Mouse (Mus musculus) v-Abl transformed pro-B cells (cell line): ENCODE data around the gene Olfr287.

Experiments used
- in situ Hi-C, 2 experiments: fragments of 400-800 bp; cut with MboI; formaldehyde crosslinking; loops; one replicate each; pipeline ENCODE4 v1.15.1; 2025; ENCODE audit not compliant: unreplicated experiment in 2 of 2

Olfr287 gene

DNA sequence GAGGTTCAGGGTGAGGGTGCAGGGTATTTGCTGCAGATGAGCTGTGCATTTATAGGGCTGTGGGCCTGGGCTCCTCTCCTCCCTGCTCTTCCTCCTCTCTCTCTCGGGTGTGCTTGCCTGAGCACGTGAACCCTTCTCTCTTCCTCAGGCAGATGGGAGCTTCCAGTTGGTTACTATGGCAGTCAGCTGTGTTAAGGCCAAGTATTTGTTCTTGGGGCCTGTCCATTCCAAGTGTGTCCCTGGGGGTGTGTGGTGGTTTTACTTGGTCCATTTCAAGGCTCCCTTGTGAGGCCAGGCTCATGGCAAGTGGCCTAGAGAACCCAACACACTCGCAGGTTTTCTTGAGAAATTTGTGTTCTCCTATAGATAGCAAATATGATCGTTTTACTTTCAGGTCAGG, at the start of gene Olfr287, which contains the start of gene Gm44579:
Gene Olfr287, minus strand, starts transcription at position 180 of the 400 bp plus-strand sequence.
Gene Gm44579, minus strand, starts transcription at position 101 of the 400 bp plus-strand sequence.
- in situ Hi-C loops: no loop called here

DNA sequence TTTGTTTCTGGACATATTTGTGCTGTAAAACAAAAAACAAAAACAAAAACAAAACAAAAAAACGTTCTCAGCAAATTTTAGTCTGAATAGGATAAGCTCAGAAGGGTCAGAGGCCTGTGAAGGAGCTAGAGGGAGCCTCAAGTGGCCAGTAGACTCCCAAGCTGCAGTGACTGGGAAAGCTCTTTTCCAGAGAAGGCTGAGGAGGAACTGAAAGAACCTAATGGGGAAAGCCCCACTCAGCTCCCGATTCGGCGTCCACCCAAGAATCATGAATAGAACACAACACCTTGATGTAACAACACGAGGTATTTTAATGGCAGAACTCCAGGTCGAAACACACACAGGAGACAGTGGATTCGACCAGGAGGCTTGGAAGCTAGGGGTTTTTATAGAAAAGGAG, 36.9 kb upstream of the Olfr287 start:
- in situ Hi-C loops: no loop called here

DNA sequence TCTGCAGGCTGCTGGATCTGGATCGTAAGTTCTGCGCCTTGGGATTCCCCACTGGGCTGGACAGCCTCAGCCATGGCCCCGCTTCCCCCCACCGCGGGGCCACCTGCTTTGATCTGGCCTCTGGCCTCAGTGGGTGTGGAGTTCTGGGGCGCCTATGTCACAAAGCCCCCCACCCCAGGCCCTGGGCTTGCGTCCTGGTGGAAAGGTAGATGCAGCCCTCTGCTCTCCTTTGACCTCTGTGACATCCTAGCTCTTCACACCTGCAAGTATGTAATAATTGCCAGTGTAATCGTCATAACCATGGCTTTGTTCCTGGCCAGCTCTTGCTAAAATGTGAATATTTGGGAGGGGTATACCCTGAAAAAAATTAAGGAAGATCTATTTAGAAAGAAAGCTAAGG, 36.3 kb upstream of the Olfr287 start, which contains the start of gene H1fnt:
Gene H1fnt, minus strand, starts transcription at position 101 of the 400 bp plus-strand sequence.
- in situ Hi-C loops: no loop called here

DNA sequence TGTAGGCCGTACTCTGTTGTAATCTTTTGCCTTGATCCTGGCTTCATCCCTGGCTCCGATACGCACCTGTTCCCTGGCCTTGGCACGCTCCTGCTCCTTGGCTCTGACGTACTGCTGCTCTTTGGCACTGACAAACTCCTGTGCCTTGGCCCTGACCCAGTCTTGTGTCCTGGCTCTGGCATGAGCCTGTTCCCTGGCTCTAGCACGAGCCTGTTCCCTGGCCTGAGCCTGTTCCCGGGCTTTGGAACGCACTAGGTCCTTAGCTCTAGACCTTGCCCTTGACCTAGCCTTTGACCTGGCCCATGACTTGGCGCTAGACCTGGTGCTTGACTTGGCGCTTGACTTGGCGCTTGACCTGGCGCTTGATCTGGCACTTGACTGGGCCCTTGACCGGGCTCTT, 35.4 kb upstream of the Olfr287 start:
- in situ Hi-C loops: no loop called here

DNA sequence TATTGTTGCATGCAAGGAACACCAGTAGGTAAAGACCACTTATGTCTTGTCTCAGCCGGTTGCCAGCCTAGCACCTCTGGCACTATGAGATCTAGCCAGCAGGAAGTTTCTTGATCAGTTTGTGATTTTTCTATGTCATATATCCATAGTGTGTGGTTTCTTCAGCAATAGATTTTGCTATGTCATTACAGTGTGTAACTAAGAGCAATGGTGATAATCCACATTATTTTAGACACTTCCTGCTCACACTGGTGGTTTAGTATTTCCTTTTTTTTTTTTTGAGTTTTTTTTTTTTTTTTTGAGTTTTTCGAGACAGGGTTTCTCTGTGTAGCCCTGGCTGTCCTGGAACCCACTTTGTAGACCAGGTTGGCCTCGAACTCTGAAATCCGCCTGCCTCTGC, 14.6 kb upstream of the Olfr287 start:
- in situ Hi-C loops: no loop called here

DNA sequence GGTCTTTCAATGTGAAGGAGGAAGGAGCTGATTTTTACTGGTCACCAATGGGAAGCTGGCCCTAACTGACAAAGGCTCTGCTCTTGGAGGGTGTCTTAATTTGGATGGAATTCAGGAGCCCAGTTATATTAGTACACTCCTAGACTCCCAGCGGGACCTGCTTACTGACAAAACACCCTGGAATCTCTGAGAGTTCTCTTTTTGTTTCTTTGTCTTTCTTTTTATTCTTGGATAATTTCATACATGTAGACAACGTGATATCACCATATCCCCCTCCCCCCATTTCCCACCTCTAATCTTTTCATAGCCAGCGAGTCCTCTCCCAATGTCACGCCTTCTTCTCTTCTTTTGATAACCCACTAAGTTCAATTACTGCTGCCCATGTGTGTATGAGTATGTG, 13.5 kb upstream of the Olfr287 start, which contains the start of gene Olfr286:
Gene Olfr286, minus strand, starts transcription at position 101 of the 400 bp plus-strand sequence.
- in situ Hi-C loops: no loop called here

DNA sequence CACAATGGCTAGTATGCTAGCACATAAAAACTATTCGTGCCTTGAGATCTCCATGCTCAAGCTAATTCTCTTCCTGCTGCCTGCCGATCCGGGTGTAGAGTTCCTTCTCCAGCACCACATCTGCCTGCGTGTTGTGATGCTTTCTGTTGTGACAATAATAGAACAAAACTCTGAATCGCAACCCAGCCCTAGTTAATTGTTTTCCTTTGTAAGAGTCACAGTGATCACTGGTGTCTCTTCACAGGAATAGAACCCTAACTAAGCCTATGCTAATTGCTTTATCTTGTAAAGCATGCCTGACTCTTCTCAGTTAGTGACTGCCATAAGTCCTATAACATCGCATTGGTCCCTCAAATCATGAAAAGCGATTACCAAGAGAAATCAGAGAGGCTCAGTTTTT, 5.2 kb upstream of the Olfr287 start:
- in situ Hi-C loops: no loop called here

DNA sequence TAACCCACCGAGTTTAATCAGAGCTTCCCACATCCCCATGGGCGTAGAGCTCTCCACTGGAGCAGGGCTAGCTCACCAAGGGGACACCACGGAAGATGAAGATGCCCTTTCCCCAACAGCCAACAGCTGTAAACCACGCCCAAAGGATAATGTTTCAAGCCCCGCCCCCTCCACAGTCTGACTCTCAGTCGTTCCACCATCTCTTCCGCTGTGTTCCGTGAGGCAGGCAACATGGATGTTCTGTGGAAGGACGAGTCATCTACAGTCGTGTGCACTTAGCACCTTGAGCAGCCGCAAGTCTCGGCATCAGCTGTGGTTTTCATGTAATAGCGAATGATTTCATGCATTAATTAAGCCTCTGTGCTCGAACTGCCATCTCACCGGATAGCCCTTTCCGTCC, 4.8 kb upstream of the Olfr287 start:
- in situ Hi-C loops: no loop called here

DNA sequence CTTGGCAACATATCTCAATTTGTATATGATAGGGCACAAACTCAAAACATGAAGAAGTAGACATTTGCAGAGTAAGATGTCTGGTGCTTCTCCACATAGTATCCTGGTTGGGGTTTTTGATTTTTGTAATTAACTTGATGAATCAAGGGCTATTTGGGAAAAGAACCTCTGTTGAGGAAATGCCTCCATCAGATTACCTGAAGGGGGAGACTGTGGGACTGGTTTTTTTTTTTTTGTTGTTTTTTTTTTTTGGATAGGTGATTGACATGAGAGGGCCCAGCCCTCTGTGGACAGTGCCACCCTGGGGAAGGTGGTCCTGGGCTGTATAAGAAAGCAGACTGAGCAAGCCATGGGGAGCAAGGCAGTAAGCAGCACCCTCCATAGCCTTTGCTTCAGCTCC, 1.5 kb upstream of the Olfr287 start:
- in situ Hi-C loops: no loop called here

DNA sequence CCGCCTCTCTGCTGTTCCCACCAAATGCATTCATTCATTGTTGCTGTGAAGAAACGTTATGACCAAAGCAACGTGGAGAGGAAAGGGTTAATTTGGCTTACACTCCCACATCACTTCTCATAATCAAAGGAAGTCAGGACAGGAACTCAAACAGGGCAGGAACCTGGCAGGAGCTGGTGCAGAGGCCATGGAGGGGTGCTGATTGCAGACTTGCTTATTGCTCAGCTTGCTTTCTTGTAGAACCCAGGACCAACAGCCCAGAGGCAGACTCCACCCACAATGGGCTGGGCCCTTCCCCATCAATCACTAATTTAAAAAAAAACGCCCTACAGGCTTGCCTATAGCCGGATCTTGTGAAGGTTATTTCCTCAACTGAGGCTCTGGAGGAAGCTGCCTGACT, 6.7 kb downstream of the Olfr287 start:
- in situ Hi-C loops: no loop called here

DNA sequence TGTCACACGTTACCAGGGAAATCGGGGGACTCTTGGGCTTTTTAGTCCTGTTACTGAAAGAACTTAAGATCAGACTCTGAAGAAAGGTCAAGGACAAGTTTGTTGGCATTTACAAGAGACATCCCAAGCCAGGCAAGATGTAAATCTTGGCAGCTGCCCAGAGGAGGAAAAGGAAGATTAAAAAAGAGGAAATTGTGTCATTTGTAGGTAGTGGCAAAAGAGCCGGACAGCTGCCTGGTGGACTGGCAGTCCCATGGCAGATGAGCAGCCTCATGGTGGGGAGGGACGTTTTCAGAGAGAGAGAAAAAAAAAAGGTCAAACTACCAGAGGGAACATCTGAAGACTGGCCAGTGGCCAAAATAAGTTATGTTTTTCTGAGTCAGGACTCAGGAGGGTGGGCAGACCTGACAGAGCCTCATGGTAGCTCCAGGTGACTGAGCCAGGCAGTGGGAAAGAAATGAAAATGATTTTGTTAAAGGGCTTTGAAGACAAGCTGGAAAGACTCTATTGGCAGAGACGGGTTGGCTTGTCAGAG, 7.5 kb downstream of the Olfr287 start:
- in situ Hi-C loops: no loop called here

DNA sequence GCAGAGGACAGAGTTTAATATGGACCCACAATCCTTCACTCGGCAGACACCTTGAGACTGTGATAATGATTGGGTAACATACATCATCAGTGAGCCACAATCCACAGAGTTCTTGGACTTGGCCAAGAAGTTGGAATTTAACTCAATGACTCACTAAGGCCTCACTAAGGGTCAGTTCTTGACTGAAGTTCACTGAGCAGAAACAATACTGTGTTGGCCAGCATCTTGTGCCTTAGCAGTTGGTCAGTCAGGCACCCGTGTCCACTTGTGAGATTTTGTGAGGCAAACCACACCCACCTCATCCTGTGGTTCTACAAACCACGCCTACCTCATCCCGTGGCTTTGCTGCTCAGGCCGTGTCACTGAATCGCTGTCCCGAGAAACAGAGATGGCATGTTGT, 11.2 kb downstream of the Olfr287 start:
- in situ Hi-C loops: no loop called here

DNA sequence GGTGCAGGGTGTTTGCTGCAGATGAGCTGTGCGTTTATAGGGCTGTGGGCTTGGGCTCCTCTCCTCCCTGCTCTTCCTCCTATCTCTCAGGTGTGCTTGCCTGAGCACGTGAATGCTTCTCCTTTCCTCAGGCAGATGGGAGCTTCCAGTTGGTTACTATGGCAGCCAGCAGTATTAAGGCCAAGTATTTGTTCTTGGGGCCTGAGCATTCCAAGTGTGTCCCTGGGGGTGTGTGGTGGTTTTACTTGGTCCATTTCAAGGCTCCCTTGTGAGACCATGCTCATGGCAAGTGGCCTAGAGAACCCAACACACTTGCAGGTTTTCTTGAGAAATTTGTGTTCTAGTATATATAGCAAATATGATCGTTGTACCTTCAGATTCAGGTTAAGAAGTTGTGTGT, 25.4 kb downstream of the Olfr287 start, which contains the start of gene Olfr288:
Gene Olfr288, minus strand, starts transcription at position 101 of the 400 bp plus-strand sequence.
- in situ Hi-C loops: no loop called here

DNA sequence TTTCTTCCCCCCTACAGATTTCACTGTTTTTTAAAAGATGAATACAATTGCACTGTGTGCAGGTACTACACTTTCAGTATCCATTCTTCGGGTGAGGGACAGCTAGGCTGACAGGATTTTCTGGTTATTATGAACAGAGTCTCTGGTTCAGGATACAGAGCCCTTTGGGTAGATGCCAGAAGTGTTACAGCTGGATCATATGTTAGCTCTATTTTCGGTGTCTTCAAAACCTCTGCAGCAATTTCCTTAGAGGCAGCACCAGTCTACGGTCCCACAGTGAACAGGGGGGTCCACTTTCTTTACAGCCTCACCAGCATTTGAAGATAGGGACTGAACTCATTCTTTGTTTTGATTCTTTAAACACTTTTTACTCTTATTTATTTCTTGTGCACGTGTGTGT, 36.4 kb downstream of the Olfr287 start:
- in situ Hi-C loops: loop anchor here (5.0 to 10.0 kb wide), 4 partner anchors 210 to 318 kb away; no protein-coding TSS in a partner anchor

DNA sequence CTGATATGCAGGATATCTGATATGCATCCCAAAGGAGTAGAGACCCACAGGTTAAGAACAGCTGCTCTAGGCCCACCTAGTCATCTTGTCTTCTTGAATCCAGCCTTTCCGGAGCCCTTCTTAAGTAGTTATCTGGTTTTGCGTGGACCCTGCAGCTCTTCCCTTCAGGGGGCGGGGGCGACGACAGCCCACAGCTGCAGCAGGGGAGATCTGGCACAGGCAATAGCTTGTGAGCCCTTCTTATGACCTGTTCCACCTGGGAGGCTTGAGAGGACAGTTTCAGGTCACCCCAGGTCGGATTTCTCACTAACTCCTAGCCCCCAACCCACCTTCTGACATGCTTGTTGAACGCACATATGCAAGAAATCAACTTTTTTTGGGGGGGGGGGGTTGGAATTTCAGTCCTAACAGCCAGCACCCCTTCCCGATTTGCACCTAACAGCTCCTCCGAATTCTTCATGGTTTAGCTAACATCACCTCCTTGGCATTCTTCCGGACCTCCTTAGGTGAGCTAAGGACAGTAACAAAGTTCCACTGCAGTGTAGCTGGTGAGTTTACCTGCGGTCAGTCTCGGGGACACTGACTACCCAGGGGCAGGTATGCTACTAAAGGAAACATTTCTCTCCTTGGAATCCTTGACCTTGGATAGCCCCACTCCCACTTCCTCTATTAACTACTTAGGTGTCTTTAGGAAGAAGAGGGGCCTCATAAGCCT, 38.8 kb downstream of the Olfr287 start:
- in situ Hi-C loops: loop anchor here (5.0 to 10.0 kb wide), 4 partner anchors 213 to 320 kb away; no protein-coding TSS in a partner anchor

DNA sequence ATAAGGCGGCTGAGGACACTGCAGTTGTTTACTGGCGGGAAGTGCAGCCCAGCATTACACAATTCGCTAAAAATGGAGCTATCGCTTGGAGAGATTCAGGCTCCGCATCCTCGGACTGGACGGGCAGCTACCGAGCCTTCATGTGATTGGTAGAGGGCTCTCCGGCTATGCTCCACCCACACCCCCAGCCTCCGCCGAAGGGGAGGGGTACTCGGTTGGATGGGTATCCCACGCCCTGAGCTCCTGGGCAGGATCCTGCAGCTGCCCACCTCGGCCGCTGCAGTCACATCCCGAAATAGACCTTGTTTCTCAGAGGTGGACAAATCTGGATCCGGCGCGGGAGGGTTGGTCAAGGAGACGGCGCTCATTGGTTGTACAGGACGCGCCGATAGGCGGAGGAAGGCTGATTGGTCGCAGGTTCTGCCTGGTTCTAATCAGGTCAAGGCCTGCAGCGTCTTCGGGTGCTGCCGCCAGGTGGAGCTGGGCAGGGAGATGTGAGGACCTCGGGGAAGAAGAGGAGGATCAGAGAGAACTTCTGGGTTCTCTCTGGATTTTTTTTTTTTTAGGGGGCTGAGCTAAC, 39.6 kb downstream of the Olfr287 start:
- in situ Hi-C loops: loop anchor here (5.0 to 10.0 kb wide), 4 partner anchors 214 to 321 kb away; no protein-coding TSS in a partner anchor

DNA sequence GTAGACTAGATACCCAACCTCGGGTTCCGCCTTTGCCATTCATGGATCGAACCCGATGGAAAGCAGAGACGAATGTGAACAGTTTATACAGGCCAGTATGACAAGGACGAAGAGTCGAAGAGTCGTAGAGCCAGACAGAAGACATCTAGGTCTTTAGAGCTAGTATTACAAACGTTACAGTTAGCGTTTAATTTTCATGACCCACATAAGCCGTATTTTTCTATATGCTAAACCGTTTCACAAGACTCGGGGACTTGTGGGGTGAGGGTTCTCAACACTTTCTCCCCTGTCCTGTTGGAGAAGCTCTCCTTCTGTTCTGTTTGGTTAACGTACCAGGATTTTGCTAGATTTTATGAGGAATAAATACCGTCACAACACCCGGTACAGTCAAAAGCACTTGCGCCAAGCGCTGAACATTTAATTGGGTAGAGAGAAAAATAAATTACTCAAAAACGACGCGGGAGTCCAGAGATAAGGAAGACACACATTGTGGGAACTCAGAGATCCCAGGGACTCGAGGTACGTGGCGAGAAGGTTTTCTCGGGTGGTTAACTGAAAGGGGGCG, 40.2 kb downstream of the Olfr287 start:
- in situ Hi-C loops: loop anchor here (5.0 to 10.0 kb wide), 4 partner anchors 214 to 322 kb away; no protein-coding TSS in a partner anchor

DNA sequence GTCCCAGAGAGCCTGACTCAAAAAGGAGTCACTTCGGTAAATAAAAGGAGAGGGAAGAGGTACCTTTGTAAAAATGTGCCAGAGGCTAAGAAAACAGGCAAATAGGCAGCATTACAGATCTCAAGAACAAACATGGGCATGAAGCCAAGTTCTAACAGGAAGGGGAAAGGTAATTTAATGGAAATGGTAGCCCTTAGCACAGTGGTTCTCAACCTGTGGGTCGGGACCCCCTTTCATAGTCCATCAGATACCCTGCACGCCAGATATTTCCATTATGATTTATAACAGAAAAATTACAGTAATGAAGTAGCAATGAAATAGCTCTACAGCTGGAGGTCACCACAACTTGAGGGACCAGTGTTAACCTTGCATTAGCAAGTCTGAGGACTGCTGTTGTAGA, 43.5 kb downstream of the Olfr287 start:
- in situ Hi-C loops: no loop called here

DNA sequence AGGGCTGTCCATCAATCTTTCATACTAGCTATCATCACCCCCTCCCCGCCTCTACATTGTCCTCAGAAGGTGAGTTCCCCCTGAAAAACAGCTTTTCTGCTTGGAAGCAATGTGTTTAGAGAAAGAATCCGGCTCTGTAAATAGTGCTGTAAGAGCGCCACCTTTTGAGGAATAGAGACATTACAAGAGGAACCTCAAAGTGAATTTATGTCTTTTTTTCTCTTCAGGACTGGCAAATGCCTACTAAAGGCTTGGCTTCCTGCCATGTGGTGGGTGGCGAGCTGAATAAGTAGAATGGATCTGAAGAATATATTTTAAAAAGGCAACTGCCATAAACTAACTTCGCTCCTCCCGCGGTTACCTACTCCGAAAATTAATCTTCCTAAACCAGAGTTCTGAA, 47.0 kb downstream of the Olfr287 start:
- in situ Hi-C loops: loop anchor here (25.0 kb wide), 3 partner anchors 212 to 462 kb away; partner anchors contain the start of genes Rpap3 (in 1 of the 2) and Tmem106c (in 1 of the 2)

DNA sequence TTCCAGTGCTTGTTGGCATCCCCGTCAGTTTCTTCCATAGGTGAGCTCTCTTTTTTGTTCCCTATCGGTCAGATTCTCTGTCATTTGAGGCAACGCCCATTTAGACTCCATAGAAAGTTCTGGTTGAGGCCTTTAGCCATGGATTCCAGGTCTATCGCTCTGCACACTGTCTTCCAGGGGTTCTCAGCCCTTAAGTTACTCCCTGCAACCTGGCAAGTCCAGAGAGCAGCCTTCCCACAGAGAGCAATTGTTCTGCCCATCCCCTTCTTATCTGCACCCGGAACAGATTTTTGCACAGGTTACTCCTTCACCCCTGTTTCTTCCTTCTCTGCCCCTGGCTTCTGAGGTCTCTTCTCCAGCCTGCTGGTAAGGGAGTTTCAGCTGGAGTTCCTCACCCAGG, 48.7 kb downstream of the Olfr287 start:
- in situ Hi-C loops: loop anchor here (25.0 kb wide), 3 partner anchors 210 to 460 kb away; partner anchors contain the start of genes Rpap3 (in 1 of the 2) and Tmem106c (in 1 of the 2)

DNA sequence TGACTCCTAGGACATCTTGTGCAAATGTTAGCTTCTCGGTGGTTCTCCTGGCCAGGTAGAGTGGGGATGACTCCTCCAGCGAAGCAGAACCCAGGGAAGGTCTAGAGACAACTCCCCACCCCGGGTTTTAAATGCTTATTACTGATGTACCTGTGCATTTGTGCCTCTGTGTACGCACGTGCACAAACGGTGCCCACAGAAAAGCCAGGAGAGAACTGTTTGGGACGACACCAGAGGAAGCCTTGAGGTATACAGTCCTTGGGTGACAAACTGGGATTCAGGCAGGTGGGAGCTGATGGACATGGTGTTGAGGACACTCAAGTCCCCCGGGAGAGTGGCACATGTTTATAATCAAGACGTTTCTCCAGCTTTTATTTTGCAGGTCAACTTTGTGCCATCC, 49.9 kb downstream of the Olfr287 start:
- in situ Hi-C loops: loop anchor here (25.0 kb wide), 3 partner anchors 209 to 459 kb away; partner anchors contain the start of genes Rpap3 (in 1 of the 2) and Tmem106c (in 1 of the 2)
